Mouse (Mus musculus) E14TG2a.4 (cell line): ENCODE measurements at regions not wholly inside any gene's neighbourhood (a gene's known extent, or its start where the extent isn't known, plus 50 kb on each side); places are given as distances from the start of the nearest gene placed in this dataset.

Experiments
- CTCF ChIP-seq: conservative IDR thresholded peaks from 2 replicates; pipeline ENCODE4 v1.5.1; 2014; ENCODE audit warnings: low read length
- NANOG ChIP-seq: IDR thresholded peaks from 2 replicates; pipeline ENCODE4 v1.6.1; 2014; ENCODE audit warnings: borderline replicate concordance, low read length, mixed read lengths
- POU5F1 ChIP-seq: IDR thresholded peaks from 2 replicates; pipeline ENCODE4 v1.6.1; 2014; ENCODE audit warnings: low read length, borderline replicate concordance

- TF ChIP-seq CTCF (no peak), NANOG (no peak), POU5F1 (no peak)
Measured at GRCm38 (mm10) chr8:10903957-10904356, 104.3 kb downstream of the Irs2 start.
